Mouse (Mus musculus): ENCODE data around the gene Adgrl4.

DNA sequence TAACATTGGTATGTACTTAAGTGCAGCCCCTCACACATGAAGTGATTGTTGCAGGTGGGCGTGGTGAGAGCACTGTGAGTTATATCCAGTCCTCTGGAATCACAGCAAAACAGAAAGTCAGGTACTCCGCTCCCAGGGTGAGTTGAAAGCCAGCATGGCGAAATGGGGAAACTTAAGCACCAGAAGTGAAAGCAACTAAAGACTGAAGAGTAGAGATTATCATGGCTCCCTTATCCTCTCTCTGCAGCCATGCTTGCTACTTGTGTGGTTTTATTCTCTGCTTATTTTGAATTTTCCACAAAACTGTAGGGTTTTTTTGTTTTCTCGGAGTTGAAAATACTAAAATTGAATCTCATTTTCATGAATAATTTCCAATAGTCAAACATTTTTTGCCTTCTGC lies 51.2 kb downstream of the Adgrl4 start:
- TF ChIP-seq CTCF (IDR thresholded peaks at IDR 0.05; ENCODE audit: low read depth) (no peak), EP300 (optimal IDR thresholded peaks at IDR 0.05) (no peak)
